Mouse (Mus musculus) cerebellum, postnatal 25 days (tissue): Measurements from ENCODE around the gene Phf19.
A peak's percentile ranks its signal among the peaks of the same experiment; 100 is the strongest.

Experiments
- DNase-seq, 2 experiments: peaks; one replicate each; pipeline ENCODE4 v3.0.0; 2021; ENCODE audit warnings: mixed read lengths in 2 of 2

Phf19 gene

DNA sequence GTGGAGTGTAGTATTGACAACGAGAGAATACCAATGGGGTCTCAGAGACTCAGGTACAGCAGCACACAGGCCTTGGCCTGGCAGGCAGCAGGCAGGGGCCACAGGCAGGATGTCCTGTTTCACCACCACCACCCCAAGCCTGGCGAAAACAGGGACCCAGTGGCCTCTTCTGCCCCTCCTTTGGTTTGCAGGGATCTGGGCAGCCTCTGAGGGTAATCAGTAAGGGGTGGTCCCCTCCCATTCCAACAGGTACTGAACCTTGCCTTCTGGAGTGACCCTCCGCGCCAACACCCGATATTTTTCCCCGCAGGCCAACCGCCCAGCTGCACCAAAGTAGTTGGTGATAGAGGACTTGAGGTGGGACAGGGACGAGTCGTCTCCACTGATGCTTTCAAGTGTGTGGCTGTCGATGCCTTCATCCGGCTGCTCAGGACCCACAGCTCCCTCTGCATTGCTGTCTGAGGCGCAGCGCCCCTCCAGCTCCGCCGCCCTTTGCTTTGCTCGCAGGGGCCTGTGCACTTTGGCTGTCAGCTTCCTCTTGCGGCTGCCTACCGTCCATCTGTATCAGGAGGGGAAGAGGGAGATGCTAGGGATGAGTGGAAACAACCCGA is 18.2 kb downstream of the Phf19 start:
- no peak for DNase-seq

DNA sequence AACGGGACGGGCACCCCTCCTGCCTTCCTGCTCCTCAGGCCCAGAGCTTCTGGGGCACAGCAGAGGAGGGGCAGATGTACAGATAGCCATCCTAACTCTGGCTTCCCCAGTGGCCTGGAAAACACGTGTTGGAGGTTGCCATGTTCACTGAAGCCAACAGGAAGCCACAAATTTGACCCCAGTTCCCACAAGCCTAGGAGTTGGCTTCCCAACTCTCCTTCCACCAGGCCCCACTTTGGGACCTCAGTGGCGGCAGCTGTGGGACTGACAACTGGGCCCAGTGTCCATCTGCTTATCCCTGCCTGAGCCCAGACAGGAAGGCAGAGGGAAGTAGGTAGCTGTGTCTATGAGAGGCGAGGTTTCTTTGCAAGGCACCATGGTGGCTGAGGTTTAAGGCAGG is 19.9 kb downstream of the Phf19 start:
- DNase-seq, result no peak

DNA sequence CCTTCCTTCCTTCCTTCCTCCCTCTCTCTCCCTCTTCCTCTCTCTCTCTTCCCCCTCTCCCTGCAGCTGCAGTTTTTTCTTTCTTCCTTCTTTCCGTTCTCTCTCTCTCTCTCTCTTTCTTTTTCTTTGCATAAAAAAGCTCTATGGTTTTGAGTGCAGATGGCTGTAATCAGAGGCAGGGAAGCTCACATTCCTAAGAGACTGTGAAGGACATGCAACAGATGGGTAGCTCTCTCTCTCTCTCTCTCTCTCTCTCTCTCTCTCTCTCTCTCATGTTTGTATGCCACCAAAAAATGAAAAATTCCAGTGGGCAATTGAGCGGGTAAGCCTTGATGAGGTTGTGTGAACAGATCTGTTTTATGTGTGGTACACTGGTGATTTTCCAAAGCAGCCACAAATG is 29.6 kb downstream of the Phf19 start:
- no peak for DNase-seq

DNA sequence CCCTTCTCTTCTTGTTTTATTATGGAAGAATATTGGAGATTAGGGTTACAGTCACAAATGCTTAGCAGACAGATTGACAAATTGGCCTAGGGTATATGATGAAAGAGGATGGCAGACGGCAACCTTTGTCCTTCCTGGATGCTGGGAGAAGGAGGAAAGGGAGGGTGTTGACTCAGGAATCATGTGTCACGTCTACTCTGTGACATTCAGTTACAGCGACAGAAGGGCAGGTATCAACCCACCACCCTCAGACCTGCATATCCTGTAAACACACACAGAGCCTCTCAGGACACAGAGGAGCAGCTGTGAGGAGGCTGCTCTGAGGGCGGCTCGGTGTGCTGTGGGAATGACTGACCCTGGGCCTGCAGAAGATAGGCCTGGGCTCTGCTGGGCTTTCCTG is 30.6 kb downstream of the Phf19 start:
- no peak for DNase-seq

DNA sequence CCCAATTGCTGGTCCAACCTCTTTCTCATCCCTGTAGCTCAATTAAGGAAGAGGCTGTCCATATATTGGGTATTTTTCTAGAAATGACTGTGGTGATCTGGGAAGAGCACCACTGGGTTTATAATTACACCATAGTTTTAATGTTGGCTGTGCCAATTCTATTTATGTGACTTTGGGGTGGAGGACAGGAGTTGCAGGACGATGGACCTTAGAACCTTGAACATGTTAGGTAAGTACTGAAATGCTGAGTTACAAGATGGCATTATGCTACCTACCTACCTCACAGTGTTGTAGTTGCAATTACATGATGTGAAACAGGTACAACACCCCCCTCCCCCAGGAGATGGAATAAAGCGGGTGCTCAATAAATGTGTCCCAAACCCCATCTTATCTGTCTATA is 31.1 kb downstream of the Phf19 start:
- DNase-seq, result no peak

DNA sequence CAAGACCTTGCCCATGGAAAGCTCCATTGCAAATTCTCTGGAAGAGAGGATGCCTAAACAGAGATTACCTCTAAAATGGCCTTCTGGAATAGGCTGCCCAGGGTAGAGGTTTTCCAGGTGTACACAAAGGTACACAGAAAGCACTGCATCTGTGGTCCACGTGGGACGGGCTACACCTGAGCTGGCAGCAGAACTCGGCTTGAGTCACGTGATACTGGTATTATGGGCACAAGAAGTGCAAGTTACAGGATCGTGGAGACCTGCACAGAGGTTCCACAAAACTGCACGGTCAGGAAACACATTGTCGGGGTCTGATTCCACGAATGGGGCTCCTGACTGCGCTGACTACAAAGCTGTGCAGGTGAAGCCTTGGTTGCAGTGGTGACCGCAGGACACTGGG is 33.8 kb downstream of the Phf19 start:
- no peak for DNase-seq

DNA sequence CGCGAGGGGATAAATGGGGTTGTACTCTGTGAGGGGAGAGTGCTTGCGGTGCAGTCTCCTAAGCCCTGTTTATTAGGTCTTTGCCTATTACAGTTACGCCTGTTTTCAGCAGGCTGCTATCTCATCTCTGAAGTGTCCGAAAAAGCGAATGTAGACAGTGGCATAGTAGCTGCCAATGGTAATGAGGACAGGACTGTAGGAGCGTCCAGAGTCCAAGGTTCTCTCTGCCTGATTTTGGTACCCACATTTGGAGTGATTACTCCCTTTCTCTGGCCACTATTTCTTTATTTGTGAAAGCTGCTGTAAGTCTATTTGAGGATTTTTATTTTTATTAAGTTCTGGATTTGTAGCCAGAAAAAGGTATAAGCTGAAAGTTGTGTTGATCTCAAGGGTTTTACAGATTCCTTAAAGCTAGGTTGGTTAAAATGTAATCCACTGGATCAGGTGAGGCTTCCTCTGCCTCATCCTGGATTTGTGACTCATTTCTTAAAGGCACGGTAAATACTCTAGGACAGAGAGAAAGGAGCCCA is 38.9 kb downstream of the Phf19 start, which contains the start of gene Psmd5:
Psmd5 (minus strand) TSS at position 153 of the 530 bp plus-strand sequence.
- no peak for DNase-seq

DNA sequence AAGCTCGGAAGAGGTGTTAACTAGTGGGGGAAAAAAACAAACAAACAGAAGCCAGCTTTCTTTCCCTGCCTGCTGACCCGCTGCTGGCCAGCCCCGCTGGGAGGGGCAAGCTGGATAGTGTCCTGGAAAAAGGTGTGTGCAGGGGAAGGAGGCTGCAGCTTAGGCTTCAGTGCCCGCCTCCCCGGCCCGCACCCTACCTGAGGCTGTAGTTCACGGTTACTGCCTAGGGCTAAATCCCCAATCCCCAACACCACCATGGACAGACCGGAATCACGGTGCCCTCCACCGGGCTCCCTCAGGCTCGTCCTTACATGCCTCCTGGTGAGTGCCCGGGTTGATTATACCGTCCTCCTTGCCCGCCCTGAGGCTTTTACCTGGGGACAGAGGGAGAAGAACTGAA is 39.6 kb downstream of the Phf19 start, which contains the start of gene Cutal:
Cutal (plus strand) TSS at position 126 of the 400 bp plus-strand sequence.
- DNase-seq, result no peak

DNA sequence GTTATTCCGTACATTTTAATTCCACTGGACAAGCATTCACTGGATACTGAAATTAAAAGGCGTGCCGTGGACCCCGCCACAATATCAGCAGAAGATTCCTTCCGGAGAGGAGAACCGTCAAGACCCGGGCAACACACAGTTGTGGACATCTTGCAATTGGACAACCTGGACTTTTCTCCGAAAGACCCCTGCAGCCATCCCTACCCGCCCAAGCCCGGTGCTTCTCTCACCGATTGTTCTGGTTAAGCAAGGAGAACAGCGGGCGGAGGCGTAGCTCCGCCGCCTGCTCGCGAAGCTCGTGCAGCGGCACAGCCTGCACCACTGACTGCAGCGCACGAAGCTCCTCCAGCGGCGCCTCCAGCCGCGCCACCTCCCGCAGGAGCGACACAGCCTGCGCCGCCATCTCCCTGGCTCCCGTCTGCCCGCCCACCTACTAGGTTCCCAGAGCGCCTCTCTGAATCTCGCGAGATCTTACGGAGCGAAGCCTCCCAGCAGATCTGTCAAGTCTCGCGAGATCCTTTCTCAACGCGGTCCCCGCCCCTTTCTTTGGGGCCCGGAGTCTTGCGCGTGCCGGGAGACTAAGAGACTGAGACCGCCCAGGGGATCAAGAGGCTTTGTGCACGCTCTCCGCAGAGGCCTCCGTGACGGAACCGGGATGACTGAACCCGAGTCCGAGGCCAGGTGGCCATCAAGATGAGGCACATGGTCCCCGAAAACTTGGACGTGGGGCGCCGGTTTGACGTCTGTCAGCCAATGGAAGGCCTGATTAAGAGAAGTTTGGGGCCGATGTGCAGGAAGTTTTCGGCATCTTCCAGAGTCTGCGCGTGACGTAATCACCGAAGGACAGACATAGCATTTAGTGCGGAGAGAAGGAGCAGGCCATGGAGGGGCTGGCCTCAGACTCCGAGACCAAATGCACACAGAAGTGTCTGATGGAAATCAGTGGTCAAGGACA is 43.0 kb downstream of the Phf19 start:
- peak; percentile 91 to 93 for DNase-seq

DNA sequence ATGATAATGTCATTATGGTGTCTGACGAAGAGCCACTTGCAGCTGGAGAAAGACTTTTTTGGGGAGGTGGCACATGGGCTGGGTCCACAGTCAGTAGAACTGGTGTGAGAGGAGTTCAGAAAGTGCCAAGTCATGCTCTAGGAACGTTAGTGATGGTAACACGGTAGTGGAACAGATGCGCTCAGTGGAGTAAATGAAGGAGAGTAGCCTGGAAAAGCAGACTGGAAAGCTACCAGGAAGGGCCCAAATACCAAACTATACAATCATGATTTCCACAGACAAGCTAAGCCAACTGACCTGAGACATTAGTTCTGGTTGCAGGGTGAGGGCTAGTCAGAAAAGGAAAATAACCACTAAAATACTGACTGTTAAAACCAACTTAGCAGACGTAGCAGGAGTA is 44.1 kb downstream of the Phf19 start:
- no peak for DNase-seq

DNA sequence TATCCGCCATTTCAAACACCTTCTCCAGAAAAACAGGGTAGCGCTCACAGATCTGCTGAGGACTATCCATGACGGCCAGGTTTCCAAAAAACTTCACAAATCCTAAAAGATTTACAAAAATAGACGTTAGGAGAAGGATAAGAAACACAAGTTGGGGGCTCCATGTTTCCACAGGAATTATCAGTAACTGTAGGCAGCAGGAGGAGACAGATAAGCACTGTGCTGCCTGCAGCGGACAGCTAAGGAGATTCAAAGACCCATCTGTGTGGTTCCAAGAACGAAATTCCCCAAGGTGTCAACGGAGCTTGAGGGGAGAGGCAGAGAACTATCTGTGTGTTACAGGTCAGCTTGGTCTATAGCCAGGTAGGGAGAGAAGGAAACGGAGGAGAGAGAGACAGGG is 56.1 kb downstream of the Phf19 start:
- DNase-seq, result no peak

DNA sequence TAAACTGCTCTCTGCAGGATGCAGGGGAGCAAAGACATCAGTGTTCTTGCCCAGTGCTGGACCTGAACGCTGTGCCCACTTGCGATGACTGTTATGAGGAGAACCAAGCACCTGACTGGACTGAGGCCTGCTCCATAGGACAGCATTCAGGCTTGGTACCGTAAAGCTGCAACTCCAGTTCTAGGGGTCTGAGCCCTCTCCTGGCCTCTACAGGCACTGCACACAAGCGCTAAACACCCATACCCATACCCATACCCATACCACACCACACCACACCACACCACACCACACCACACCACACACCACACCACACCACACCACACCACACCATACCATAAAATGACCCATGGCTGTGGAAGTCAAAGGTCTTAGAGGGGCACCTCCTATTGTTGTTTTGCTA is 58.6 kb downstream of the Phf19 start:
- no peak for DNase-seq

DNA sequence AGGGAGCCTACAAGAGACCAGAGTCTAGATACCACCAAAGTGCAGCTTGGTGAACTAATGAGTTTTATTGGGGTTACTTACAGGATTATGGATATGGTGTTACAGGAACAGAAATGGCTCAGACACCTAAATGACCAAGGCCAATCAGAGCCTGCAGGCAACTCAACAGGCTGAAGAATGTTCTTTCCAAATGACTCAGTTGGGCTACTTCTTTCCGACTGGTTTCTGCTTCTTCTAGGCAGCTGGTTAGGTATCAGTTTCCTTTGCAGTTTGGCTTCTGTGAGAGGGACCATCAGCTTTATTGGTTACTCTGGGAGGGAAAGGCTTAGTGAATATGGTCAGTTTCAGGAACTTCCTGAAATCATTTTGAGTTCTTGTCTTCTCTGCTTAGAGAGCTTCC is 66.1 kb downstream of the Phf19 start:
- no peak for DNase-seq
